Mouse (Mus musculus) monocyte, adult 5-6 weeks (primary cell): ENCODE measurements around the gene Zfp37. TPM values are rescaled to one million over a fixed set of nuclear protein-coding genes. Genes with fewer than 3 reads are reported as not detected.
"Not testable (repeated sequence)": the region's sequence is repeated elsewhere in the genome, so short reads cannot be mapped to it uniquely, and the experiment has no call there.

Experiments used
- ATAC-seq: fragments of 153-309, 156-312 bp; replicated peaks from 2 replicates; pipeline ENCODE4 v1.8.0; 2017; ENCODE audit warnings: mild to moderate bottlenecking; ENCODE audit not compliant: low TSS enrichment, insufficient number of reproducible peaks, severe bottlenecking, poor library complexity, low FRiP score
- total RNA-seq: library from RNA; stranded (forward); fragments of 200-1000, 200-491, 200-594 nt; gene quantifications from 3 replicates; pipeline ENCODE4 v1.2.3, GENCODE M21; 2017

Zfp37 gene
- total RNA-seq = not detected in 3 replicates

DNA sequence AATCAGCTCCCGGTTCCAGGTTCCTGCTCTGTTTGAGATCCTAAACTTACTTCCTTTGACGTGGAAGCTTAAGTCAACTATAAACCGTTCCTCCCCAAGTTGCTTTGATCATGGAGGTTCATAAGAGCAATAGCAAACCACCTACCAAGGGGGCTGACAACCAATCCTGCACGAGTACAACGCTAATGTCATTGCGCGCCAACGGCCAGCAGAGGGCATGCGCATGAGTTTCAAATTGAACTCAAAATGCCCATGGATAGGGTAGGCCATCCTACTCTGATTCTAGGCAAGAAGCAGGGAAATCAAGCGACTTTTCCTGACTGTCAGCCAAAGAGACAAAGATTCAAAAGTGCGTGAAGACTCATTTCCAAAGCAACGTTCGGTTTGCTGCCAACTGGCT lies at the start of gene Zfp37:
Zfp37 (minus strand) TSS at position 279 of the 400 bp plus-strand sequence.
- ATAC-seq = no peak

DNA sequence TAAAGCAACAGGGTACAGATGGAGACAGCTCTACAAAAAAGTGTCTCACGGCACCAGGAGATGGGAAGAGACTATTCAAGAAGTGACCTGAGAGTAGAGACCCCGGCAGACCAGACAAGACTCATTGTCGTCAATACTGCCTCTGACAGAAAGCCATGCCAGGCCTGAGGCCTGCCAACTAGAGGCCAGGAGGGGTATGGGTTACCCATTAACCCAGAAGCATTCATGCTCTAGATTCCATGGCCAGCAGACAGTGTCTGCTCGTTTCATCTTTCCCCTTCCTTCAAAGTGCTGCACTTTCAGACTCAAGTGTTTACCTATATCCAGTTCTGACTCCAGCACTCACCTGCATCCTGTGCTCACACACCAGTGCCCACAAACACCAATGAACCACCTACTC lies 47.2 kb upstream of the Zfp37 start:
- ATAC-seq = no peak

DNA sequence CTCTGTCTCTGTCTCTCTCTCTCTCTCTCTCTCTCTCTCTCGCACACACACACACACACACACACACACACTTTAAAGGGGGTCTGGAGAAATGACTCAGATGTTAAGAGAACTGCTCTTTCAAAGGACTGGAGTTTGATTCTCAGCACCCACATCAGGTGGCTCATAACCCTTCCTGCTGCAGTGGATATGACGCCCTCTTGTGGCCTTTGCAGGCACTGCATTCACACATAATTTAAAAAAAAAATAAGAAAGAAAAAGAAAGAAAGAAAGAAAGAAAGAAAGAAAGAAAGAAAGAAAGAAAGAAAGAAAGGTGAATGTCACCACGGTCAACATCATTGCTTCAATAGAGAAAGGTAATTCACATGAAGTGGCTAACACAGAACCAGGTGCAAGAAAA lies 46.4 kb upstream of the Zfp37 start:
- ATAC-seq = no peak

DNA sequence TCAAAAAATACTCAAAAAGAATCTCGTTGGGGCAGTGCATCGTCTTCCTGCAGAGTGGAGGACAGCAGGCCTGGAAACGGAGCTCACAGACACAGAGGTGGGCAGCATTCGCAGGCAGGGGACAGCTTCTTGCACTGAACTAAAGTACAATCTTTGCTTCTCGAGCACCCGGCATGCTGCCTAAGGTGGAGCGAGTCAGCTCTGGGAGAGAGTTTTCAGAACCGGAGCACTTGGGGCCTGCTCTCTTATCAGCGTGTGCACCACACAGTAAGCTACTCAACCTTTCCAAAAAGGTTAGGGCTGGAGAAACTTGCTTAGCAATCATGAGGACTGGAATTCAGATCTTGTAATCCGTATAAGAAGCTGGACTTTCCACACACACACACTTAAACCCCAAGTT lies 45.8 kb upstream of the Zfp37 start:
- no peak for ATAC-seq

- ATAC-seq = no peak
These were observed 44.1 kb upstream of the Zfp37 start for GRCm38 (mm10) chr4:62274841-62275536.

GRCm38 (mm10) chr4:62273916-62274315 lies 43.1 kb upstream of the Zfp37 start:
- no peak for ATAC-seq

DNA sequence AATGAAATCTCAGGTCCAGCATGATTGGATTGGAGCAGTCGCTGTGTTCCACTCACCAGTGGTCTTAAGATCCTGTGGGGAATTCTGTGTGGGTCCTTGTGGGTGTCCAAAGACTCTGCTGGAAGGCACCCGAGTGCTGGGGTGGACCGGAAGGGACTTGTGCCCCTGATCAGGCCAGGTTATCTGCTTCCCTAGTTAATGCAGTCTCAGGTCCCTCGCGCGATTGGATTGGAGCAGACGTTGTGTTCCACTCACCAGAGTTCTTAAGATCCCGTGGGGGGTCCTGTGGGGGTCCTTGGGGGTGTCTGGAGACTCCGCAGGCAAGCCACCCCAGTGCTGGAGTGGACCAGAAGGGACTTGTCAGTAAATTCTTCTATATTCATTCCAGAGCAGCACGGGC lies 41.8 kb upstream of the Zfp37 start:
- no peak for ATAC-seq

GRCm38 (mm10) chr4:62267101-62267500 lies 36.3 kb upstream of the Zfp37 start:
- ATAC-seq = no peak

DNA sequence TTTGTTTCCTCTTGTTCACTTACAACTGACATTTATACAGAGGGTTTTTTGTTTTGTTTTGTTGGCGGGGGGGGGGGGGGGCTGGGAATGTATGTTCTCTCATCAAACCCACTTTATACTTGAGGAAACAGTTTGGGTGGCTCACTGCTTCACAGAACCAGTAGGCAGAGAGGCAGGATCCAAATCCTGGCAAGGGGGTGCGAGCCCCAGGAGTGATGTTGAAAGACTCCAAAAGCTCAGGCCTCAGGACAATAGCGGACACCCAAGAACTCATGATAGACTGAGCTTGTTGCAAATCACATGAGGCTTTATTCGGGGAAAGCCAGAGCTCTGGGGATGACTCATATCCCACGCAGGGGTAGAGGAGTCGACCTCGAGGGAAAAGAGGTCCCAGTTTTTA lies 35.2 kb upstream of the Zfp37 start:
- not testable (repeated sequence) for ATAC-seq

- ATAC-seq = no peak
These were observed 34.4 kb upstream of the Zfp37 start for GRCm38 (mm10) chr4:62265154-62265836.

DNA sequence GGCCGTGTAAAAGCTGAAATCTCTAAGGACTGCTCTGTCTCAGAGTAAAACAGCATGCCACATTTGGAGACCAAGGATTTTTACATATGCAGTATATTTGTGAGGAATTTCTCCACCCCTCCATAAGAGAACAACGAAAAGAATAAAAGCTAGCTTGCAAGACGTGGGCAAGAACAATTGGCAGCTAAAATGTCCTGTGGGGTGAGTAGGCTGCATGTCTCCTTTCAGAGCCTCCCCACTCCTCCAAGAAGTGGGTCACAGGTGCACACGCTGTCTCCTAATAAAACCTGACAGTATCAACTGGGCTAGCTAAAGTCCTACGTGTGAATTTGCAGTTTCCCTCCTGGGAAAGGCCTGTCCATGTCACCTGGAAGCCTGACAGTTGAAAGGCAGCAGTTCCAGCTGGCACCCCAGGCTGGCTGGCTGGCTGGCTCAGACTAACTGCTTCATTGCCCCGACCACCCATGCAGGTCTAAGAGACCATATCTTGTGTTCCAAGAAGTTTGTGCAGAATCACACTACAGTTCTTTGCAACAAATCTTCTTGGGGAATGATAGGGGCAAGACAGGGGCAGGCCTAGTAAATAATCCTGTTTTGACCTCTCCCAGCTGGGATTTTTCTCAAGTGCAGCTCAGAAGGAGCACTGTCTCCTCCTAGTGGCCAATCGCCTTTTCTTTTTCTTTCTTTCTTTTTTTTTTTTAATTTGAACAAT lies 32.4 kb upstream of the Zfp37 start:
- no peak for ATAC-seq

DNA sequence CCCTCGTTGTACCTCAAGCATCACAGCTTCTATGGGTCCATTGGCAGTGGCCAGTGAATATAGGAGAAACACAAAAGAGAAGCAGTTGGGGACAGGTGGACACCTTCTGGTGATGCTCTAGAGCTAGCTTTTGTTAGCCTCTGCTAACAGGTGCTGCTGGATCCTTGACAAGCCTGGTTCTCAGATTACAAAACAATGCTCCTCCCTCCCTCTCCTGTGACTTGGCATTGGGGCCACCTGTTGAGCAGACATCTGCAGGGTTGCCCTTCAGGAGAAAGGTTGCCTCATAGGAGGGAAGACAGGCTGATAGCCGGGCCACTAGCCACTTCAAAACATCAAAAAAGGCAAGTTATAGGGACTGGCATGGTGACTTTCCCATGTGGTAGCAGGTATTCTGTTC lies 31.4 kb upstream of the Zfp37 start, which contains the start of gene Slc31a2:
Slc31a2 (plus strand) TSS at position 287 of the 400 bp plus-strand sequence.
- ATAC-seq = no peak

DNA sequence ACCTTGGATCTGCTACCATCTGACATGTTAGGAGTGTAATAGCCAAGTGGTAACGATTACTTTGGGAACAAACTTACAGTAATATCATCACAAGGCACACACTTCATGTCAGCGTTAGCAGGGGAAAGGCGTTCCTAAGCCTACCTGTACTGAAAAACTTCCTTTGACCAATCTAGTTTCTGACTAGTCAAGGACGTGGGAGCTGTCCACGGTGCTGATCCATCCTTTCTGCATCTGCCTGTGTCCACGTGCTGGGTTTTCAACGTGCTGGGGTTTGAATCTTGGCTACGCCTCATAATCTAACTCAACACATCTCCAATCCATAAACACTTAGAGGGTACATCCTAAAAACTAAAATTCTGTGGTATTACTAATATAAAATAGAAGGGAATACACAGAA lies 26.1 kb upstream of the Zfp37 start:
- ATAC-seq = no peak

- no peak for ATAC-seq
These were observed 23.7 kb upstream of the Zfp37 start for GRCm38 (mm10) chr4:62254551-62254950.

DNA sequence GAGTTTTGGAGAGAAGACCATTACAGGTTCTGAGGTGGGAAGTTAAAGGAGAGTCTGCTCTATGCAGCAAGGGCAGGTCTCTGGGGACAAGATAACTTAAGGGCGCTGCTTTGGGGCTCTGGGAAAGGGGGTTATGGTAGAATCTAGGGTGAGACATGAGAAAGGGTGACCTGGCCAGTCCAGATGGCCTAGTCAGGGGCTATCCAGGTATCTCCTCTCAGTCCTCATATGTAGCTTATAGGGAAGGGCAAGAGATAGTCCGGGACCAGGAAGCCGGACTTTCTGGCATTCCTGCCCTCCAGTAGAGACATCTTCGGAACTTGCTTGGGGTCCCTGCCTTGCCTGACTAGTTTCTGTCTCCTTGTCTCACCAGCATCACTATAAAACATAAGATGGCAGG lies 20.9 kb upstream of the Zfp37 start:
- ATAC-seq = no peak

- no peak for ATAC-seq
These were observed 20.2 kb upstream of the Zfp37 start for GRCm38 (mm10) chr4:62250896-62251544.

DNA sequence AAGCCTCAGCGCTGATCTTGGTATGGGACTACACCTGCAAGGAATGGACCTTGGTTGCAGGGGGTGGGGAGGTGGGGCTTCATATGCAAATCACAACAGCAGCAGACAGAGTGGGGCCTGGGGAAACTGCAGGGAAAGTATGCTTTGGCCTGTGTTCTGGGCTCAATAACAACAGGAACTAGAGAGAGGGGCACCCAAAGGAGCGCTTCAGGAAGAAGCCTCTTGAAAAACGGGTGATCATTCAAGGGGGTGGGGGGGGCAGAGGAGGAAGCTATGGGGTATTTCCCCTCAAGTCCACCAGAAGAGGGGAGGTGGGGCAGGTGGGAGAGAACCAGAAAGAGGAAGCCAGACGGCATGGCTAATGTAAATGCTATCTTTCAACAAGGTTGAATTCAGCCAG lies 17.5 kb upstream of the Zfp37 start:
- no peak for ATAC-seq

DNA sequence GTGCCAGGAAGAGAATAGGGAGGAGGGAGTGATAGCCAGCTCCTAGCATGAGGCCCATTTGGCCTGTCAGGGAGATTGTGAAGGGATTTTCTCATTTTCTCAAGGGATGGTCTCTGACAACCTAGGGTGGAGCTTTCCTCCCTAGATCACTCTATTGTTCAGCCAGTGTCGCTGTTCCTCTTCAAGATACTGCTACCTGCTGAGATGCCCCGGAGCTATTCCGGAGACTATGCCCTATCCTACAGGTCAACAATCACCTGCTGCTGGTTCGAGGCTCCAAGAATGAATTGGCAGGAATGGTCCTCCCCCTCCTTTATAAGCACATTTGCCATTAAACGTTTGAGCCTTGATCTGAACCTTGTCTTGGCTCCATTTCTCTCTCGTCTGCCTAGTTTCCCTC lies 9.7 kb upstream of the Zfp37 start:
- ATAC-seq = no peak

- ATAC-seq = no peak
These were observed 694 bp downstream of the Zfp37 start for GRCm38 (mm10) chr4:62230153-62230552.
